Mouse (Mus musculus): ENCODE data around the gene Syngr2.
A peak's percentile ranks its signal among the peaks of the same experiment; 100 is the strongest.

Gene Syngr2

GRCm38 (mm10) chr11:117809407-117810311, at the start of gene Syngr2, which contains the start of gene Gm20708:
Gene Syngr2, plus strand, starts transcription at chr11:117809668.
Gene Gm20708, plus strand, starts transcription at chr11:117809668.
- peak; percentile 85 for DNase-seq (ENCODE audit: low read depth)

DNA sequence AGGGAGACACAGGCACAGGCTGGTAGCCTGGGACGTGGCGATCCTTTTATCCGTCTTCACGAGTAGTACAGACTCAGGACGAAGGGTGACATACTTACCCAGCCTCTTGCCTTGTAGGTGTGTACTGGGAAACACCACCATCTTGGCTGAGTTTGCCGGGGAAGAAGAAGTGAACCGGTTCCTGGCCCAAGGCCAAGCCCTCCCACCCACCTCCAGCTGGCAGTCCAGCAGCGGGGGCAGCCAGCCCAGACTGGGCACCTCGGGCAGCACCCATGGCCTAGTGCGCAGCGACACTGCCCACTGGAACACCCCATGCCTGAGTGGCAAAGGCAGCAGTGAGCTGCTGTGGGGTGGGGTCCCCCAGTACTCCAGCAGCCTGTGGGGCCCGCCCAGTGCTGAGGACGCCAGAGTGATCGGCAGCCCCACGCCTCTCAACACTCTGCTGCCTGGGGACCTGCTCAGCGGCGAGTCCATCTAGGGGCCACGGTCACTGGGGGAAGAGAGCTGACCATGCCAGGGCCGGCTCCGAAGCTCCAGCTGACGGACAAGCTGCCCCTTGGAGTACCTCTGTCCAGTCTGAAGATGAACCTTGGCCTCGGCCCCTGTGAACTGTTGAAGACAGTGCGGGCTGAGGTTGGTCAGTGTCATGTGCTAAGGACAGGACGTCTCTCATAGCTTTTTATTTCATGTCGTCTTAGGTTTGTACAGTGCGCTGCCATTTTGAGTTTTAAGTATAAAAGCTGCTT, 48.9 kb upstream of the Syngr2 start:
- DNase-seq (ENCODE audit: low read depth) = no peak

DNA sequence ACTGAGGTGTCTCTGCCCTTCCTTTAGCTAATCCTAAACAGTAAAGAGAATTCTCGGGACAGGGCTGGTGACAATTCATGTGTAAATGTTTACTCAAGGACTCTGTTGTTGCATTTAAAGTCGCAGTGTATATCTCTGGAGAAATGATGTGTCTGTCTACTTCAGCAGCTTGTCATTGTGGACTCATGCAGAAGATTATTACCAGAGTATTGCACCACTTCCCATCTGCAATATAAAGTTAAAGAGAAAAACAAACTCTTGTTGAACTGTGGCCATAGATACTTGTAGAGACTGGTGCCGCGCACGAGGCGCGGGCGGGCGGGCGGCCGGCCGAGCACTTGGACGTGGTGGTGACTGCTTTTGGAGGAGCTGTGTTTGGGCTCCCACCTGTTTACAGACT, 47.7 kb upstream of the Syngr2 start:
- no peak for DNase-seq (ENCODE audit: low read depth)

- DNase-seq (ENCODE audit: low read depth) = no peak
These were observed 47.2 kb upstream of the Syngr2 start for GRCm38 (mm10) chr11:117762246-117762645.

DNA sequence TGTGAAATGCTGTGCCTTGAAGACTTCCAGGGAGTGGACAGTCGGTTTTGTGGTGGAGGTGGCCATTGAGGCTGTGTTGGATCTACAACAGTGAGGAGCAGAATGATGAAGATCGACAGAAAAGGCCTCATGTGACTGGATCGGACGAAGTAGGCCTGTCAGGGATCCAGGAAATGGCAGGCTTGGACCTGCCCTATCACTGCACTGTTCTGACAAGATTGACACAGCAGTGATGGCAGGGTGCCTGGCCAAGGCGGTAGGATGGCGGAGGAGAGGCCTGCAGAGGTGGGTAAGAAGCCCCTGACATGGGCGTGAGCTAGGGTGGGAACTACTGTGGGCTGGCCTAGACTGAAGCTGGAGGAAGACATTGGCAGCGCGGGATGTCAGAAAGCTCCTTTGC, 45.1 kb upstream of the Syngr2 start:
- DNase-seq (ENCODE audit: low read depth) = no peak

- no peak for DNase-seq (ENCODE audit: low read depth)
These were observed 44.1 kb upstream of the Syngr2 start for GRCm38 (mm10) chr11:117765361-117765760.

GRCm38 (mm10) chr11:117766275-117766674, 43.2 kb upstream of the Syngr2 start:
- no peak for DNase-seq (ENCODE audit: low read depth)

DNA sequence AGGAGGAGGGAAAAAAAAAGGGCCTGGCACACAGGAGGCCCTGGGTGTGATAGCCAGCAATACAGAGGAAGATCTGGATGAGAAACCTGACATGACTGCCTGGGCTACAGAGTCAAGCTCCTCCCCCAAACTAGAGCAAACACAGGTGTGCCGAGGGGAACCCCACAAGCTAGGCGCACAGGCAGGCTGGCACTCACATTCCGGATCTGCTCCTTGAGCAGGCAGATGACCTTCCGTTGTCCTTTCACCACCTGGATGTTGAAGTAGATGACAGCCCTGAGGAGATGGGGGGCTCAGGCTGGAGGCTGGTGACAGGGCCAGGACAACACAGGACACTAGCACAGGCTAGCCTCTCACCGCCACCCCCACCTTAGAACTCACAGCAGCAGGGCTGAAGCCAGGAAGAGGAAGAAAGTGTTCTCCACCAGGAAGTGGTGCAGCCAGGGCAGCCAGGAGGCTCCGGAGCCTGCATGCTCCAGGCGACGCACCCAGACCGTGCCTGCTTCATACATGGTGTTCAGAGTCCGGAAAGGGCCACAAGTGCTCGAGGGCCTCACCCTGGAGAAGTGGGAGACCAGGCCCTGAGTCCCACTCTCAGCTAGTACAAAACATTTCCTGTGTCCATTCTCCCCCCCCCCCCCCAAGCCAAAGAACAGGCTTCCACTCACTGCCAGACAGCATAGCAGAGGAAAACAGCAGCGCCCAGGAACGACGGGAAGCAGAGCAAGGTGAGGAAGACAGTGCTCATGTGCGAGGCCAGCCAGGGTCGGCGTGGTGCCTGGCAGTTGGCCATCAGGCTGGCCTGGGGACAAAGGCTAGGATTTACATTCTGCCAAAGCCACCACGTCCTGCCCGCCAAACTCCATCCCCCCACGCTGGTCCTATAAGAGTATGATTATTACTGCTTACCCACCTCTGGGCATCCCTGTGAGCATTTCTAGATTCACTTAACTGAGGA, 40.5 kb upstream of the Syngr2 start:
- no peak for DNase-seq (ENCODE audit: low read depth)

DNA sequence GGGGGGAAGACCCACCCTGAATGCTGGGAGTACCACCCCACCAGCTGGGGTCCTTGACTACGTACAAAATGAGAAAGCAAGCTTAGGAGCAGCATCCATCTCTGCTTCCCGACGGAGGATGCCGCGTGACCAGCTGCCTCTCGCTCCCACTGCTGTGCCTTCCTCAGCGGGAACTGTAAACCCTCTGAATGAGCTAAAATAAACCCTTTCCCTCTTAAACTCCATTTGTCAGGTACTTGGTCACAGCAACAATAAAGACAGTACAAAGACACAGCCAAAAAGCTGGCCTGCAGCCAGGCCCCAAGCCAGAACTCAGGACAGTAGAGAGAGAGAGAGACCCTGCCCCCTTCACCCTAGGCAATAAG, 39.8 kb upstream of the Syngr2 start:
- no peak for DNase-seq (ENCODE audit: low read depth)

DNA sequence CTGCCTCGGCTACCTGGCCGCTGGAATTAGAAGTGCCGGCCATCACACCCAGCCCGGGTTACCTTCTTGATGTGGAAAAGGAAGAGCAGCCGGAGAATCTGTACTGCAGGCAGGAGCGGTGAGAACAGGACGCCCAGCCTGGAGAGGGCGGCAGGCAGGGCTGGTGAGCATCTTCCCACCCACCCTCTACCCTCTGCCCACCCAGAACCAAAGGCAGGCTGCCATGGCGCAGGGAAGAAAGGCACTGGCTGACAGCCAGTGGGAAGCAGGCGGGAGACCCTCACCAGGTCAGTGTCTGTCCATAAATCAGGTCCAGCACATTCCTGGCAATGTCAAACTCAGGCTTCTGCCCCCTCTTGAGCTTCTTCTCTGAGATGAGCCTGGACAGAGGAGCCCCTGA, 39.1 kb upstream of the Syngr2 start:
- no peak for DNase-seq (ENCODE audit: low read depth)

DNA sequence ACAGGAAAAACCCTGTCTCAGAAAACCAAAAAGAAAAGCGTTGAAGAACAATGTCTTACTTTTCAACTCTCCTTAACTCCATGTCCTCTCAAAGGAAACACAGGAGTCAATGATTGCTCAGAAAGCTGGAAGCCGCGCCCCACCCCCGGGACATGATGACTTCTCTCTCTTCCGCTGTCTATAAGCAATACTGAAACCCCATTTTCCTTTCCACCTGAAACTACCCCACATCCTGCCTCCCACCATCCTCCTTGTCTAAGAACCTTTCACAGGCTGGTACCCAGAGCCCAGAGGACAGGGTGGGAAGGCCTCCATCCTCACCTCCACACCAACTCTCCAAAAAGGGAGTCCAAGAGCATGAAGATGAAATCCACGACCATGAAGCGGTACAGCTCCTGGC, 37.1 kb upstream of the Syngr2 start:
- peak; percentile 80 for DNase-seq (ENCODE audit: low read depth)

DNA sequence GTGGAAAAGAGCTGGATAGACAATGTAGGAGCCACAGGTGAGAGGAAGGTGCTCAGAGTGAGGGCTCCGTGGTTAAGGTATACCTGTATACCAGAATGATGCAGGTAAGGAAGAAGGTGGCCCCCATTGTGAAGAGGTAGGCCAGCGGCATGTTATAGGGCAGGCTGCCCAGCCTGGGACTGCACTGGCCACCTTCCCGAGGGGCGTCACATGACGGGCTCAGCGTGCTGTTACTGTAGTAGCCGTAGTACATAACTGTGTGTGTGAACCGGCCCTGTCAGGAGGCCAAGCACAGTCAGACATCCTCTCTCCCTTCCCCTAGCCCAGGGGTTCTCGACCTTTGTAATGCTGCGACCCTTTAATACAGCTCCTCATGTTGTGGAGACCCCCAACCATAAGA, 34.5 kb upstream of the Syngr2 start:
- DNase-seq (ENCODE audit: low read depth) = no peak

DNA sequence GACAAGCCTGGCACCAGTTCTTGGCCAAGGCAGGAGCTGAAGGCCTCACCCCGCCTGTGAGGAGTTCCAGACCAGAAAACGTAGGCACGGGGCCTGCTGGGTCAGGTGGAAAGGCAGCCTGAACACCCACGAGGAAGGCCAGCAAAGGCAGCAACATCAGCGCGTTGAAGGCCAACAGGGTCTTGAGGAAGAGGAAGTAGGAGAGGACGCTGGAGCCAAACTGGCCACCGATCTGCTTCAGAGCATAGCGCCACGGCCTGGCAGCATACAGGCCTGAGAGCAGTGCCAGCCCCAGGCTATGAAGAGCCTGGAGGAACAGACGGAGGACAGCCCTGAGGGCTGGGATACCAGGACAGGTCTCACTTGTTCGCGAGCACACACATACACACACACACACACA, 33.9 kb upstream of the Syngr2 start:
- no peak for DNase-seq (ENCODE audit: low read depth)

DNA sequence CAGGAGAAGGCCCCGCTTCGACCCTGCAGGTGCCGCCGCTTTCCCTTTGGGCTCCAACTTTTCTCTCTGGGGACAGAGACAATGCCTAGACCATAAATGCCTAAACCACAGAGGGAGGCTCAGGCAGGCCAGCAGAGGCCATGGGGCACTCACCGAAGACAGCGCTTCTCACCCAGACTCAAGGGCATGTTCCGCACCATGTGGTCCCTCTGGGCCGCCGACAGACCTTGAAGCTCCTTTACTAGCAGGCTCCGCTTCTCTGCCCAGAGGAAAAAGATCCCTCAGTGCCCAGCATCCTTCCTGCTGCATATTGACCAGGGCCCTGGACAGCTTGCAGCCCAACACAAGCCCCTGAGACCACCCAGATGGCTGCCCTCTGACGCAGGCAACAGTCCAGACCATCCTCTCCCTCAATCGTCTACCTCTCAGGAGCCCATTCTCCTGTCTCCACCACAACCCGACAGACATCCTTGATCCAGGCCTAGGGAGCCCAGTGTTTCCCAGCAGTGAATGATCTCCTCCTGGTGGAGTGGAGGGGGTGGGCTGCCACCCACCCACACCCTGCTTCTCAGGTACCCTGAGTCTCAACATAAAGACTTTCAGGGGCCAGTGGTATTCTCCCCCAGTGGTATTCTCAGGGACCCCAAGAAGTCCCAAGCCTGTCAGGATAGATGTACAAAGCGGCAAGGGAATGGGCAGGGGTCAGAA, 33.2 kb upstream of the Syngr2 start:
- no peak for DNase-seq (ENCODE audit: low read depth)

DNA sequence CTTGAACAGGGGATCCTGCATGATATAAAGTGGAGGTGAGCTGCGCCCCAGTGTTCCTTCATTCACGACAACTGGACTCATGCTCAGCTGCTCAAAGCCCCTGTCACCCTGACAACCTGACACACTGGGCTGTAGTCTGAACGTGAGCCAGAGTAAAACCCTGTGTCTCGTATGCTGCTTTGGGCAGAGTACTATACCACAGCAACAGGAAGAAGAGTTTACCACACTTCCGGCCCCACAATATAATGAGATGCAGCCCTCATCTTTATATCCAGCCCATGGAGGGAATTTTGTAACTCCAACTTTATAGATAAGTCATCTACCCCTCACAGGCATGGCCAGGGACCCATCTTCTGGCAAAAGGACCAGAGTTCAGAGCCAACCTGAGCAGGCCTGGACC, 32.4 kb upstream of the Syngr2 start:
- peak; percentile 85 for DNase-seq (ENCODE audit: low read depth)

GRCm38 (mm10) chr11:117778031-117778430, 31.4 kb upstream of the Syngr2 start:
- DNase-seq (ENCODE audit: low read depth) = no peak

DNA sequence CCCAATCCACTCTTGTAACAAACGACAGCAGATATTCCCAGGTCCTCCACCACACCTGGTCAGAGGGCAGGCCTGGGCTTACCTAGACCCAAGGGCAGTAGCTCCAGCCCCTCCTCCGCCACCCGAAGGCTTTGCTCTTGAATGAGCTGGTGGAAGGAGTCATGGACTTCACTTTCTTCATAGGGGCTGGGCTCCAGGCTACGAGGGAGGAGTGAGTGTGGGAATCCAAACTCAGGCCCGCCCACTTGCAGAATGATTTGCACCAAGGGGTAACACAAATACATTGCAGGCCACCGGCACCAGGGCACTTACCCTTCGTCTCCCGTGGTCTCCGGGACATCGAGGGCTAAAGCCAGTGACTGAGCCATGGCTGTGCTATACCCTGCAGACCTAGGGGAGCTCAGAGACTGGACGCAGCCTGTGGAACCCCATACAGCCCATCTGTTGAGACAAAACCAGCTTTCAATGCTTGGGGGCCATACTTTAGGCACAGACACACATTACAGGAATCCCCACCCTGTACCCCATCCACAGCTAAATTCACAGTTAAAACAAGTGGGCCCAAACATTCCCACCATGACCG, 30.5 kb upstream of the Syngr2 start:
- DNase-seq (ENCODE audit: low read depth) = peak; percentile 60

DNA sequence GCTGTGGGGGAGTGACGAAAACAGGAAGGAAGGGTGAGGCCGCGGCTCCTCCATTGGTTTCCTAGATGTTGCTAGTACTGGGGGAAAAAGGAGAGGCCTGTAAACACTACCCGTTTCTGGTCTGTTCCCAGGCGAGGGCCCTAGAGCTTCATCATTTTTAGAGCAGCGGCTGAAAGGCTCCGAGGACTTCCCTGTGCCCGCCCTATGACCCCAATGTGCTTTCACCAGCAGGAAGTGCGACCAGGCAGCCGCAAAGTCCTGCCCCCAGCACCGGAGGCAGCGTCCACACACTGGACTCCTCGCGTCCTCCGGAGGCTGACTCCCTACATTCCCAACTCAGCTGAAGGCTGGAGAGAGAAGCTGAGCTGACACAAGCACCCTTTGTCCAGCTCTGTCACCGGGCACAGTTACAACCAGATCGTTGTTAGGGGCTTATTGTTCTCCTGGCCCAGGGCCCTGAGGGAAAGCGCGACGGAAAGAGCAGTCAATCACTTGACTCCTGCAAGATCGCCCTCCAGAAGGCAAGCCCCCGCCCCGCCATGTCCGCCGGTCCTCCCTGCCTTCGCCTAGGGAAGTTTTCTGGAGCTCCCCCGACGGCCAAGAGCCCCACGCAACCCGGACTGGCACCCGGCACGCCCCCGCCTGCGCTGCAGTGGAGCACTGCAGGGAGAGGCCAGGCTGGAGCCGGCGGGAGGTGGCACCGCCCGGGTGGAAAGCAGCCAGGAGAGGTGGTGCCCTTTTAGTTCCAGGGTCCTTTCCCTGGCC, 29.9 kb upstream of the Syngr2 start:
- DNase-seq (ENCODE audit: low read depth) = peak; percentile 72

- DNase-seq (ENCODE audit: low read depth) = no peak
These were observed 29.3 kb upstream of the Syngr2 start for GRCm38 (mm10) chr11:117780199-117780515.

GRCm38 (mm10) chr11:117780582-117781111, 28.8 kb upstream of the Syngr2 start:
- DNase-seq (ENCODE audit: low read depth) = peak; percentile 98
